Mouse (Mus musculus) T-cell, adult 2 months (primary cell): ENCODE measurements at regions not wholly inside any gene's neighbourhood (a gene's known extent, or its start where the extent isn't known, plus 50 kb on each side); places are given as distances from the start of the nearest gene placed in this dataset.

Experiments used
- DNase-seq: peaks from one replicate; pipeline ENCODE4 v3.0.0; 2022; ENCODE audit warnings: low spot score

GRCm38 (mm10) chr5:77594719-77595118 is 186.9 kb upstream of the Igfbp7 start:
- no peak for DNase-seq

- no peak for DNase-seq
Measured at GRCm38 (mm10) chr5:77589252-77589651, 181.4 kb upstream of the Igfbp7 start.

GRCm38 (mm10) chr5:77581702-77582101 is 173.9 kb upstream of the Igfbp7 start:
- DNase-seq, result no peak

GRCm38 (mm10) chr5:77581106-77581638 is 173.3 kb upstream of the Igfbp7 start:
- DNase-seq, result no peak

GRCm38 (mm10) chr5:77579826-77580745 is 172.2 kb upstream of the Igfbp7 start:
- no peak for DNase-seq

GRCm38 (mm10) chr5:77576881-77577280 is 169.0 kb upstream of the Igfbp7 start:
- no peak for DNase-seq

GRCm38 (mm10) chr5:77575780-77576179 is 167.9 kb upstream of the Igfbp7 start:
- no peak for DNase-seq

- DNase-seq, result no peak
Measured at GRCm38 (mm10) chr5:77570364-77570763, 162.5 kb upstream of the Igfbp7 start.

GRCm38 (mm10) chr5:77568121-77568520 is 160.3 kb upstream of the Igfbp7 start:
- no peak for DNase-seq

- no peak for DNase-seq
Measured at GRCm38 (mm10) chr5:77552580-77552979, 144.7 kb upstream of the Igfbp7 start.

GRCm38 (mm10) chr5:77552081-77552480 is 144.2 kb upstream of the Igfbp7 start:
- DNase-seq, result no peak

- no peak for DNase-seq
Measured at GRCm38 (mm10) chr5:77546001-77546620, 138.3 kb upstream of the Igfbp7 start.

GRCm38 (mm10) chr5:77532261-77533015 is 124.6 kb upstream of the Igfbp7 start:
- peak; percentile 5 for DNase-seq

- DNase-seq, result no peak
Measured at GRCm38 (mm10) chr5:77530376-77530775, 122.5 kb upstream of the Igfbp7 start.

- no peak for DNase-seq
Measured at GRCm38 (mm10) chr5:77517252-77517651, 109.4 kb upstream of the Igfbp7 start.

GRCm38 (mm10) chr5:77515448-77515847 is 107.6 kb upstream of the Igfbp7 start:
- DNase-seq, result no peak

GRCm38 (mm10) chr5:77502684-77503083 is 94.8 kb upstream of the Igfbp7 start:
- no peak for DNase-seq

GRCm38 (mm10) chr5:77499949-77500460 is 92.2 kb upstream of the Igfbp7 start:
- no peak for DNase-seq

GRCm38 (mm10) chr5:77494601-77495000 is 86.8 kb upstream of the Igfbp7 start:
- DNase-seq, result no peak

- no peak for DNase-seq
Measured at GRCm38 (mm10) chr5:77488969-77489368, 81.1 kb upstream of the Igfbp7 start.

- DNase-seq, result no peak
Measured at GRCm38 (mm10) chr5:77487837-77488827, 80.3 kb upstream of the Igfbp7 start.
